Mouse (Mus musculus): ENCODE results near the gene Sub1. TPM values are rescaled to one million over a fixed set of nuclear protein-coding genes. Genes with fewer than 3 reads are reported as not detected.

The Sub1 gene
- polyA plus RNA-seq, 1 experiment: 5.2 TPM

GRCm38 (mm10) chr15:12014197-12014905, 17.6 kb upstream of the Sub1 start:
- Histone ChIP-seq H3K4me1 (ENCODE audit: control insufficient read depth, insufficient read depth, low read length) (no peaks in the 10 kb centered on the region), H3K4me3 (replicated peaks; ENCODE audit: extremely low read depth, low read depth, low read length) (no peak overlapping the region)
- TF ChIP-seq POLR2A (IDR thresholded peaks at IDR 0.05; ENCODE audit: borderline replicate concordance, extremely low read depth, low read depth, low read length): no peak
- no peak for TF ChIP-seq CTCF (IDR thresholded peaks at IDR 0.05; ENCODE audit: insufficient read depth, low read length)
- no peak for DNase-seq
- 66% methylated on average over 5 of the region's 5 CpGs for WGBS

GRCm38 (mm10) chr15:12013532-12014196, 16.9 kb upstream of the Sub1 start:
- TF ChIP-seq POLR2A (IDR thresholded peaks at IDR 0.05; ENCODE audit: borderline replicate concordance, extremely low read depth, low read depth, low read length) (no peak), CTCF (IDR thresholded peaks at IDR 0.05; ENCODE audit: insufficient read depth, low read length) (no peak)
- Histone ChIP-seq H3K4me3 (replicated peaks; ENCODE audit: extremely low read depth, low read depth, low read length) (no peak overlapping the region), H3K4me1 (ENCODE audit: control insufficient read depth, insufficient read depth, low read length) (no peaks in the 10 kb centered on the region)
- DNase-seq: no peak
- WGBS: 65% methylated on average over 6 of the region's 6 CpGs

DNA sequence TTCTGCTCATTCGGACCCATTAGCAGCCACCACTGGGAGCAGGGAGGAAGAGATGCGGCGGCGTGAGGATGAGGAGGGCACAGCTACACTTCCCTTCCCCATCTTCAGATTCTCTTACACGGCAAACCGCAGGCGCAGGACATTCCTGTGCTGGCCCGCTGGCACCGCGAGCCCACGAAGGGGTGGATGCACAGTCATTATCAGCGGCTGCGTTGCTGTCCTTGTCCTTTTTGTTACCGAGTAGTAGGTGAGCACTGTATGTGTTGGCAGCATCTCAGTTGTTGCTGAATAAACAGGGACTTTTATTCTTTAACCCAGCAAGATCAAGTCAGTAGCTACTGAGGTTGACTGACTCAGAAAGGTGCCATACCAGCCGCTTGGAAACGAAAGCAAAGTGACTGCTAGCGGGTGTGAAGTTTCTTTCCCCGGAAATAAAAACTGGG, 13.8 kb upstream of the Sub1 start:
- TF ChIP-seq POLR2A (IDR thresholded peaks at IDR 0.05; ENCODE audit: borderline replicate concordance, extremely low read depth, low read depth, low read length) (no peak), CTCF (IDR thresholded peaks at IDR 0.05; ENCODE audit: insufficient read depth, low read length) (no peak)
- H3K4me1 ChIP-seq (ENCODE audit: control insufficient read depth, insufficient read depth, low read length): no peaks in the 10 kb centered on the region
- H3K4me3 ChIP-seq (replicated peaks; ENCODE audit: extremely low read depth, low read depth, low read length): peak overlapping the region; percentile 26
- DNase-seq: peak; percentile 20
- 11% methylated on average over 18 of the region's 18 CpGs for WGBS

GRCm38 (mm10) chr15:12009712-12010601, 13.2 kb upstream of the Sub1 start:
- 43% methylated on average over 23 of the region's 23 CpGs for WGBS
- H3K4me3 ChIP-seq (replicated peaks; ENCODE audit: extremely low read depth, low read depth, low read length): peak overlapping the region; percentile 26
- DNase-seq: peak; percentile 9
- H3K4me1 ChIP-seq (ENCODE audit: control insufficient read depth, insufficient read depth, low read length): no peaks in the 10 kb centered on the region
- no peak for TF ChIP-seq CTCF (IDR thresholded peaks at IDR 0.05; ENCODE audit: insufficient read depth, low read length)
- TF ChIP-seq POLR2A (IDR thresholded peaks at IDR 0.05; ENCODE audit: borderline replicate concordance, extremely low read depth, low read depth, low read length): no peak

DNA sequence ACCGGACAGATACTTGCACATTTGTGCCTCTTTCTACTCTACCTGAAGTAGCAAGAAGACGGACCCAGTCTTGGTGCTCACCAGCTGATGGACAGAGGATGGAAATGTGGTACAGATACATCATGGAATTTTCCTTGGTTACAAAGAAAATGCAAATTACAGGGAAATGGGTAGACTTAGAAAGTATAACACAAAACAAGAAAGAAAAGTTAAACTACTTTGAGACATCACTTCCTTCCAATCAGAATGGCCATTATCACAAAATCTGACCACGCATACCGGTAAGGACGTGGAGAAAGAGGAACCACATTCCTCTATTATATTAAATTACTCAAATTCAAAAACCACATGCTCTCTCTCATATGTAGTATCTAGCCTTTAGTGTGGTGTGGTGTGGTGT, 12.1 kb upstream of the Sub1 start:
- Histone ChIP-seq H3K4me3 (replicated peaks; ENCODE audit: extremely low read depth, low read depth, low read length) (no peak overlapping the region), H3K4me1 (ENCODE audit: control insufficient read depth, insufficient read depth, low read length) (no peaks in the 10 kb centered on the region)
- TF ChIP-seq CTCF (IDR thresholded peaks at IDR 0.05; ENCODE audit: insufficient read depth, low read length) (no peak), POLR2A (IDR thresholded peaks at IDR 0.05; ENCODE audit: borderline replicate concordance, extremely low read depth, low read depth, low read length) (no peak)
- no peak for DNase-seq
- WGBS: 92% methylated on average over 5 of the region's 5 CpGs

- DNase-seq: no peak
- TF ChIP-seq POLR2A (IDR thresholded peaks at IDR 0.05; ENCODE audit: borderline replicate concordance, extremely low read depth, low read depth, low read length): no peak
- TF ChIP-seq CTCF (IDR thresholded peaks at IDR 0.05; ENCODE audit: insufficient read depth, low read length): no peak
- Histone ChIP-seq H3K4me1 (ENCODE audit: control insufficient read depth, insufficient read depth, low read length) (no peaks in the 10 kb centered on the region), H3K4me3 (replicated peaks; ENCODE audit: extremely low read depth, low read depth, low read length) (no peak overlapping the region)
- 48% methylated on average over 13 of the region's 13 CpGs for WGBS
Observed at GRCm38 (mm10) chr15:12007971-12008800, 11.4 kb upstream of the Sub1 start.

- WGBS: 86% methylated on average over 7 of the region's 7 CpGs
- no peak for TF ChIP-seq POLR2A (IDR thresholded peaks at IDR 0.05; ENCODE audit: borderline replicate concordance, extremely low read depth, low read depth, low read length)
- no peak for TF ChIP-seq CTCF (IDR thresholded peaks at IDR 0.05; ENCODE audit: insufficient read depth, low read length)
- no peak for DNase-seq
- no peak overlapping the region for H3K4me3 ChIP-seq (replicated peaks; ENCODE audit: extremely low read depth, low read depth, low read length)
- no peaks in the 10 kb centered on the region for H3K4me1 ChIP-seq (ENCODE audit: control insufficient read depth, insufficient read depth, low read length)
Observed at GRCm38 (mm10) chr15:12007421-12007820, 10.6 kb upstream of the Sub1 start.

DNA sequence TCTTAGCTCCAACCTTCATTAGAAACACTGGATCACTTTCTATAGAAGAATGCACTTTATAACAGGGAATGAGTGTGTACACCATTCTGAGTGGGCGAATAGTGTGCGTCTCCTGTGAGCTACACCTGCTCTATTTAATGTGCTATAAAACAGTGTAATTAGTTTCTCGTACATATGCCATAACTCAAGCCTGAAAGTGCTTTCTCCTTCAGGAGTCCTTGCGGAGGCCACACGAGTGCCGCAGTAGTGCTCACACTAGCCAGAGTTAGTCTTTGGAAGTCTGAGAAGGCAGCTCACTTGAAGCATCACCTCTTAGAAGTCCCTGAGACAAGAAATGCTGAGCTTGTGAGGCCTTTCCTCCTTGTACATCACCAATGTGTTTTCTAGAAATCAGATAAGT, 9.4 kb upstream of the Sub1 start:
- 93% methylated on average over 6 of the region's 6 CpGs for WGBS
- no peak for DNase-seq
- no peaks in the 10 kb centered on the region for H3K4me1 ChIP-seq (ENCODE audit: control insufficient read depth, insufficient read depth, low read length)
- no peak overlapping the region for H3K4me3 ChIP-seq (replicated peaks; ENCODE audit: extremely low read depth, low read depth, low read length)
- no peak for TF ChIP-seq CTCF (IDR thresholded peaks at IDR 0.05; ENCODE audit: insufficient read depth, low read length)
- no peak for TF ChIP-seq POLR2A (IDR thresholded peaks at IDR 0.05; ENCODE audit: borderline replicate concordance, extremely low read depth, low read depth, low read length)
